Mouse (Mus musculus) hindbrain, embryonic 14.5 days (tissue): ENCODE data around the gene Rnf38. TPM values are rescaled to one million over a fixed set of nuclear protein-coding genes. Genes with fewer than 3 reads are reported as not detected.

Experiments used
- ATAC-seq: fragments of 200-750 bp; cut with Nextera tagmentation; 2 replicates; pipeline ENCODE4 v1.8.0; 2017; ENCODE audit warnings: moderate number of reproducible peaks, mild to moderate bottlenecking, moderate TSS enrichment, moderate library complexity; ENCODE audit not compliant: low FRiP score
- DNase-seq: peaks from one replicate; pipeline ENCODE4 v3.0.0-alpha.2; 2015; ENCODE audit warnings: low spot score
- H3K27ac ChIP-seq: fragments of 300-500 bp; sonication (generic); 2 replicates; pipeline ENCODE4 v1.5.1; 2014; ENCODE audit warnings: mild to moderate bottlenecking, moderate library complexity
- H3K27me3 ChIP-seq: fragments of 300-500 bp; sonication (generic); 2 replicates; pipeline ENCODE4 v1.6.1; 2014; ENCODE audit warnings: mild to moderate bottlenecking, low read length, mixed read lengths; ENCODE audit not compliant: control insufficient read depth, insufficient read depth
- H3K36me3 ChIP-seq: fragments of 300-500 bp; sonication (generic); replicated peaks from 2 replicates; pipeline ENCODE4 v1.6.1; 2014; ENCODE audit not compliant: control insufficient read depth, insufficient read depth
- H3K4me1 ChIP-seq: fragments of 300-500 bp; sonication (generic); replicated peaks from 2 replicates; pipeline ENCODE4 v1.6.1; 2014; ENCODE audit warnings: antibody characterized with exemption, low read length, mixed read lengths; ENCODE audit not compliant: control insufficient read depth, insufficient read depth
- H3K4me2 ChIP-seq: fragments of 300-500 bp; sonication (generic); replicated peaks from 2 replicates; pipeline ENCODE4 v1.6.1; 2014; ENCODE audit warnings: mild to moderate bottlenecking, moderate library complexity
- H3K4me3 ChIP-seq: fragments of 300-500 bp; sonication (generic); replicated peaks from 2 replicates; pipeline ENCODE4 v1.5.1; 2014; ENCODE audit warnings: mild to moderate bottlenecking, low read length
- H3K9ac ChIP-seq: fragments of 300-500 bp; sonication (generic); 2 replicates; pipeline ENCODE4 v1.6.1; 2014
- H3K9me3 ChIP-seq: fragments of 300-500 bp; sonication (generic); 2 replicates; pipeline ENCODE4 v1.6.1; 2016; ENCODE audit warnings: low read length; ENCODE audit not compliant: control insufficient read depth
- WGBS: fragments of 180-500 bp; shearing (Covaris S2); extraction: QIAGEN DNeasy Blood & Tissue Kit; methylation state at CpG from one replicate; pipeline ENCODE4 v1.1.7; 2014; 5-methylcytosine and 5-hydroxymethylcytosine counted together
- polyA plus RNA-seq: library from polyadenylated mRNA; unstranded; fragments of >200 nt; fragmentation: Nextera tagmentation; extraction: Ambion mirVana; gene quantifications from 2 replicates; pipeline ENCODE4 v1.2.1, GENCODE M21; 2014

Gene Rnf38
- polyA plus RNA-seq, 1 experiment from 2014 or later = 46.6 TPM

DNA sequence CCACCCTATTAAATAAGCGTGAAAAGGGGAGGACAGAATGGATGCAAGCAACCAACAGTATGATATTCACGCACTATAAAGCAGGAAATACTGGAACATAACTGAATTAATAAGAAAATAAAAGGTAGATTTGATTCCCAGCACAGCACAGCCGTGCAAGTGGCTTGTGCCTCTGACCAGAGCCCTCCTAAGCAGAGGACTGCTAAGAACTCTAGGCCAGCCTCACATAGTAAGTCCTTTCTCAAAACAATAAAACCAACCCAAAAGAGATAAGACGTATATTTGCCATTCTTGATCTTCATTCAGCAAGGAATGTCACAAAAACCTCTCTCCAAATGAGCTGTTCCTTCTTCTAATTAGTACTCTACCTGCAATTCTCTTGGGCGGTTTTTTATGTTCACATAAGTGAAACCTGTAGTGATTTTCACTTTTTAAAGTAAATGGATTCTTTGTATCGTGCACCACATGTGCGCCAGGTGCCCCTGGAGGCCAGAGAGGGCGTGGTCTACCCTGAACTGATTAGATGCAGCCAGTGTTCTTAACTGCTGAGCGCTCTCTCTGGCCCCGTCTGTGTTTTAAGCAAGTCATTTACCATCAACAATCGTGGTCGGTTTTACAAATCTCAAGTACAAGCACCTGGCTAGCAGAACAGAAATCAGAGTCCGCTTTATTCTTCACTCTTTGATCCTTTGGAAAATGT is 72.4 kb downstream of the Rnf38 start:
- no peak overlapping the region for H3K4me2 ChIP-seq
- H3K9ac ChIP-seq = no peak overlapping the region
- H3K27me3 ChIP-seq = no peaks in the 10 kb centered on the region
- H3K4me1 ChIP-seq = peaks cover 57% of the 10 kb centered on the region
- 59% methylated on average over 13 of the region's 13 CpGs for WGBS
- no peak overlapping the region for H3K4me3 ChIP-seq
- DNase-seq (no peak), ATAC-seq (no peak)
- H3K36me3 ChIP-seq = 0 out of 2 replicates have a peak, but pooled peaks cover 5% of the 10 kb centered on the region
- no peaks in the 10 kb centered on the region for H3K9me3 ChIP-seq
- no peak overlapping the region for H3K27ac ChIP-seq

DNA sequence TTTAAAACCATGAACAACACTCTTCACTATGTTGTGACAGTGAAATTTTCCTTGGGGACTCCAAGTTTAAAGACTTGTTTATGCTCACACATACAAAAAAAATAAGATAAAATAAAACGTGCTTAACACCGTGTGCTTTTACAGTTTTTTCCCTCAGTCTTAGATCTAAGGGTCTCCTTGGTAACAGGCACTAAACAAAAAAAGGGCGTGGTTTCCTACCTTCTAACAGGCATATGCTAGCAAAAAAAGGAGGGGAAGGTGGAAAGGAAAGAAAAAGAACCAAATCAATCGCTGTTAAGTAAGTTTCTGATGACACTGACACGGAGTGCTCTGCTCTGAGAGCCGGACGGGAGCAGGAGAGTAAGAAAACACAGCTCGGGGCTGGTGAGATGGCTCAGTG is 73.8 kb downstream of the Rnf38 start:
- Histone ChIP-seq H3K27me3 (no peaks in the 10 kb centered on the region), H3K9ac (no peak overlapping the region), H3K27ac (no peak overlapping the region), H3K4me3 (no peak overlapping the region), H3K4me2 (no peak overlapping the region), H3K4me1 (peaks cover 45% of the 10 kb centered on the region), H3K36me3 (0 out of 2 replicates have a peak, but pooled peaks cover 10% of the 10 kb centered on the region), H3K9me3 (no peaks in the 10 kb centered on the region)
- no peak for ATAC-seq
- 82% methylated on average over 8 of the region's 8 CpGs for WGBS
- no peak for DNase-seq

DNA sequence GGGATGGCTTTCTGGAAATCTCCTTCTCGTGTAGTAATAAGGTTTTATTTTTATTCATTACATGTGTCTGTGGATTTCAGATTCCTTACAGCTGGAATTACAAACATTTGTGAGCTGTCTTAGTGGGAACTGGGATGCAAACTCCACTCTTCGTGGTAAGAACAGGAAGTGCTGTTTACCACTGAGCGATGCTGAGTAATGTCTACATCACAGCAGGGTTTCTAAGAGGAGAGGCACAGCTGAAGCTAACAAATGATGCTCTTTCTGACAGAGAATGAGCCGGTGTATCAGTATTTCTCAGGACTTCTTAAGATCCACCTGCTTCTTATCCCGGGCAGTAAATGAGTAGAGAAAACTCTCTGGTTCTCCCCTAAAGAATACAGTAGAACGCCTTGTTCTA is 77.1 kb downstream of the Rnf38 start:
- Histone ChIP-seq H3K27me3 (no peaks in the 10 kb centered on the region), H3K4me1 (peaks cover 12% of the 10 kb centered on the region), H3K27ac (no peak overlapping the region), H3K36me3 (peaks cover 15% of the 10 kb centered on the region; the same call in 1 of the 2 replicates), H3K9ac (no peak overlapping the region), H3K4me2 (no peak overlapping the region), H3K9me3 (no peaks in the 10 kb centered on the region), H3K4me3 (no peak overlapping the region)
- 66% methylated on average over 6 of the region's 6 CpGs for WGBS
- DNase-seq (no peak), ATAC-seq (no peak)

DNA sequence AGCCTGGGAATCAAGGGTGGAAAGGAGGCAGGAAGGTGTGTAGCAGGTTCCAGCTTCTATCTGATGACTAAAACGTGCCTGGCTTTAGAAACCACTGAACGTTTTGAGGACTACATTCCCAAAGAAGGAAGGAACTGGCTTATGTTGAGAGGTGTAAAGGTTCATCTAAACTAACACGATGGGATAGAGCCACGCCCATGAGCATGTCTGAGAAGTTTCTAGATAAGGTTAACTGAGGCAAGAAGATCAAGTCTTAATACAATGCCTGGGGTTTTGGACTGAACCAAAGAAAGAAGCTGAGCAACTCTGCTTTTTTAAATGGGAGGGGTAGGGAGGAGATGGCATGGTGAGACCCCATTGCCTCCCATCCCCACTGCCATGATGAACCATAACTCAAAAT is 78.7 kb downstream of the Rnf38 start:
- 90% methylated on average over 4 of the region's 4 CpGs for WGBS
- H3K36me3 ChIP-seq = peaks cover 30% of the 10 kb centered on the region
- no peak for ATAC-seq
- H3K4me2 ChIP-seq = no peak overlapping the region
- H3K27ac ChIP-seq = no peak overlapping the region
- no peaks in the 10 kb centered on the region for H3K27me3 ChIP-seq
- H3K4me1 ChIP-seq = peaks cover 8% of the 10 kb centered on the region
- no peak overlapping the region for H3K9ac ChIP-seq
- DNase-seq = no peak
- no peaks in the 10 kb centered on the region for H3K9me3 ChIP-seq
- H3K4me3 ChIP-seq = no peak overlapping the region

DNA sequence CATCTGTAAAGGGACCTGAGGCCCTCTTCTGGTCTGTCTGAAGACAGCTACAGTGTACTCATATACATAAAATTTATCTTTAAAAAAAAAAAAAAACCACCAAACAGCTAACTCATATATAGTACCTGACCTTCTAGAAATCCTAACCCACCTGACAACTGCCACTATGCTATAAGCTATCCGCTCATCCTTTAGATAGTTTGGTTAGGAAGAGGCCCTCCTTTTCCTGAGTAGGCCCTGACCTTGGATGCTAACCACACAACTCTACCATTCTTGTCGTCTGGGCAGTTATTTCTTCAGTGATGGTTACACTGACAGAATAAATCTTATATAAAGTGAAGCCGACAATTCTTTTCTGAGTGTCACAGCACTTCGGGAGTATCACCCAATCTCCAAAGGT is 80.7 kb downstream of the Rnf38 start:
- no peak for ATAC-seq
- WGBS = 89% methylated on average over 4 of the region's 4 CpGs
- H3K4me1 ChIP-seq = peaks cover 8% of the 10 kb centered on the region
- H3K4me3 ChIP-seq = no peak overlapping the region
- DNase-seq = no peak
- H3K9me3 ChIP-seq = no peaks in the 10 kb centered on the region
- H3K9ac ChIP-seq = no peak overlapping the region
- no peaks in the 10 kb centered on the region for H3K27me3 ChIP-seq
- no peak overlapping the region for H3K27ac ChIP-seq
- H3K36me3 ChIP-seq = peaks cover 46% of the 10 kb centered on the region
- H3K4me2 ChIP-seq = no peak overlapping the region

GRCm38 (mm10) chr4:44126805-44127204 is 106.8 kb downstream of the Rnf38 start:
- no peak overlapping the region for H3K27ac ChIP-seq
- H3K4me1 ChIP-seq = no peaks in the 10 kb centered on the region
- H3K36me3 ChIP-seq = peaks cover 71% of the 10 kb centered on the region
- H3K4me2 ChIP-seq = no peak overlapping the region
- ATAC-seq = no peak
- WGBS = 94% methylated on average over 12 of the region's 12 CpGs
- no peak overlapping the region for H3K9ac ChIP-seq
- no peak overlapping the region for H3K4me3 ChIP-seq
- no peaks in the 10 kb centered on the region for H3K27me3 ChIP-seq
- H3K9me3 ChIP-seq = no peaks in the 10 kb centered on the region
- DNase-seq = no peak

DNA sequence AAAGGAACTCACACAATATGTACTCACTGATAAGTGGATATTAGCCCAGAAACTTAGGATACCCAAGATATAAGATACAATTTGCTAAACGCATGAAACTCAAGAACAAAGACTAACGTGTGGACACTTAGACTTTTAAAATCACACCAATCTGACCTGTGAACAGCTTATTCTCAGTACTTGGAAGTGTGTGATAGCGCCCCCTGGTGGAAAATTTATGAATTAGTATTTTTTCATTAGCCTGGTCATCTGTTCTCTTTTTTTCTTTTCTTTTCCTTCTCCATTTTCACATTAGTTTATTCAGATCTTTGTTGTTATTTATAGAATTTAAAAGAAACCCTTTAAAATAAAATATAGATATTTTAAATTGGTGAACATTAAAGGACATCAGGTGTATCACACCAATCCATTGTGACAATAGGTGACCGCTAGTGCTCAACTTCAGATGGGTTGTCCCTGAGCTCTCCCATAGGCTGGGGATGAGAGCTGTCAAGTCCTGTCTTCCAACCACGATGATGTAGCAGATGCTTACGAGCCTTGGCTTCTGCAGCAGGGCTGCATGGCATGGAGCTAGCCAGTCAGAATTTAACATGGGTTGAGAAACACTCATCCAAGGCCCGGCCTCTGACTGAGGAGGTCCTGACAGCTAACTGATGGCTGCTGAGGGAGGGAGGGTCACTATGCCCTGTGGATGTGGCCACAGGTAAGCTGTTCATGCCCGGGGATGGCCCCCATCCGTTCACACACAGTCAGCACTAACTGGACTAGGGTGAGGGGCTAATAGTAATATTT is 114.0 kb downstream of the Rnf38 start:
- ATAC-seq = no peak
- Histone ChIP-seq H3K4me3 (no peak overlapping the region), H3K36me3 (peaks cover 4% of the 10 kb centered on the region; the same call in 1 of the 2 replicates), H3K9ac (no peak overlapping the region), H3K4me2 (no peak overlapping the region), H3K27ac (no peak overlapping the region), H3K9me3 (no peaks in the 10 kb centered on the region), H3K27me3 (no peaks in the 10 kb centered on the region), H3K4me1 (no peaks in the 10 kb centered on the region)
- 55% methylated on average over 9 of the region's 9 CpGs for WGBS
- peak; percentile 73 for DNase-seq

GRCm38 (mm10) chr4:44115046-44115445 is 118.5 kb downstream of the Rnf38 start:
- H3K9me3 ChIP-seq = no peaks in the 10 kb centered on the region
- WGBS = 87% methylated on average over 13 of the region's 13 CpGs
- ATAC-seq = no peak

GRCm38 (mm10) chr4:44113393-44114138 is 120.0 kb downstream of the Rnf38 start:
- ATAC-seq (no peak), DNase-seq (no peak)
- Histone ChIP-seq H3K4me3 (no peak overlapping the region), H3K27me3 (no peaks in the 10 kb centered on the region), H3K4me1 (no peaks in the 10 kb centered on the region; the same call in 1 of the 2 replicates), H3K36me3 (no peaks in the 10 kb centered on the region), H3K4me2 (no peak overlapping the region), H3K9ac (no peak overlapping the region), H3K9me3 (no peaks in the 10 kb centered on the region), H3K27ac (no peak overlapping the region)
- WGBS = 38% methylated on average over 16 of the region's 16 CpGs

More at GRCm38 (mm10) chr4:44115046-44115445, 118.5 kb downstream of the Rnf38 start:
- DNase-seq = no peak
- H3K9ac ChIP-seq = no peak overlapping the region
- no peaks in the 10 kb centered on the region; the same call in 1 of the 2 replicates for H3K4me1 ChIP-seq
- H3K27ac ChIP-seq = no peak overlapping the region
- H3K36me3 ChIP-seq = no peaks in the 10 kb centered on the region
- no peaks in the 10 kb centered on the region for H3K27me3 ChIP-seq
- no peak overlapping the region for H3K4me3 ChIP-seq
- H3K4me2 ChIP-seq = no peak overlapping the region
